In genomic region chr3:131368678-131369077, GRCm38 (mm10) we compare ENCODE assay signal across 6 mouse cellular contexts.
"Had no signal": no experiment of that assay in that cellular context is flagged by ENCODE, and none has a peak within 500 bp of the region (broad histone marks: within the 10 kb centered on the region; RNA-seq: fewer than 3 reads in every experiment).

No protein-coding gene starts in this region.

- DNase-seq: kidney, adult 8-10 months; kidney, postnatal 25 days; layer of hippocampus, adult 9-11 months; layer of hippocampus, postnatal 36 days had no signal

- ATAC-seq: intestine, postnatal 0 days; midbrain, embryonic 13.5 days had no signal
